Mouse (Mus musculus): ENCODE measurements around the gene Arhgap1. TPM values are rescaled to one million over a fixed set of nuclear protein-coding genes. Genes with fewer than 3 reads are reported as not detected.

Arhgap1 gene
- 151 and 169 TPM in 2 replicates for polyA plus RNA-seq (2012; rRNA removed)

GRCm38 (mm10) chr2:91649553-91650359 lies at the start of gene Arhgap1, which contains the start of gene Zfp408:
Gene Arhgap1 (plus strand): TSS chr2:91649860.
Gene Zfp408 (minus strand): TSS chr2:91649791.

GRCm38 (mm10) chr2:91636229-91636628 lies 13.4 kb upstream of the Arhgap1 start, which contains the start of gene F2:
Gene F2 (minus strand): TSS chr2:91636414.

GRCm38 (mm10) chr2:91710272-91711234 lies 60.9 kb downstream of the Arhgap1 start, which contains the start of the genes Atg13 and Harbi1:
Gene Atg13 (minus strand): TSS chr2:91710576.
Gene Harbi1 (plus strand): TSS chr2:91710852.

Other genes with a start within 250 kb of the Arhgap1 start
- gene 1110051M20Rik, start 205.2 kb upstream of the Arhgap1 start, polyA plus RNA-seq (2012; rRNA removed) = 25.6 and 35.1 TPM in 2 replicates
- 10.4 and 11.2 TPM in 2 replicates for gene Lrp4, start 192.3 kb upstream of the Arhgap1 start, polyA plus RNA-seq (2012; rRNA removed)
- gene Ckap5, start 123.1 kb upstream of the Arhgap1 start, polyA plus RNA-seq (2012; rRNA removed) = 5.8 and 6.8 TPM in 2 replicates
- gene F2, start 13.4 kb upstream of the Arhgap1 start, polyA plus RNA-seq (2012; rRNA removed) = 0.88 and 1.6 TPM in 2 replicates
- gene Zfp408, start 69 bp upstream of the Arhgap1 start, polyA plus RNA-seq (2012; rRNA removed) = 26.9 and 31.1 TPM in 2 replicates
- gene Atg13, start 60.7 kb downstream of the Arhgap1 start, polyA plus RNA-seq (2012; rRNA removed) = 34.4 and 35.9 TPM in 2 replicates
- 2.4 and 3.1 TPM in 2 replicates for gene Harbi1, start 61.0 kb downstream of the Arhgap1 start, polyA plus RNA-seq (2012; rRNA removed)
- 26.1 and 29.7 TPM in 2 replicates for gene Ambra1, start 80.3 kb downstream of the Arhgap1 start, polyA plus RNA-seq (2012; rRNA removed)

Data from ovary, adult 2 months (tissue).